Mouse (Mus musculus) gastrocnemius, postnatal 14 days (tissue): Measurements from ENCODE around the gene Tsks. TPM values are rescaled to one million over a fixed set of nuclear protein-coding genes. Genes with fewer than 3 reads are reported as not detected.
A peak's percentile ranks its signal among the peaks of the same experiment; 100 is the strongest.

ENCODE experiments used
- DNase-seq: peaks from one replicate; pipeline ENCODE4 v3.0.0; 2021; ENCODE audit warnings: mixed read lengths
- intact Hi-C: fragments of 180-260 bp; cut with DNase I; formaldehyde crosslinking; loops from one replicate; pipeline ENCODE4 v1.15.1; 2025; ENCODE audit warnings: low total_unique reads
- total RNA-seq, 2 experiments: library from RNA; stranded (reverse); gene quantifications; 2 replicates each; pipeline ENCODE4 v1.2.3; 2021

Gene Tsks
- total RNA-seq, 2 experiments from 2014 or later, result not detected

GRCm38 (mm10) chr7:44929204-44930151 lies 13.5 kb upstream of the Tsks start, which contains the start of gene Ap2a1:
Gene Ap2a1 (minus strand): TSS chr7:44929496.
- intact Hi-C loops, result no loop called here
- DNase-seq, result peak; percentile 100

- intact Hi-C loops, result no loop called here
Observed at GRCm38 (mm10) chr7:44938680-44939079, 4.3 kb upstream of the Tsks start.

DNA sequence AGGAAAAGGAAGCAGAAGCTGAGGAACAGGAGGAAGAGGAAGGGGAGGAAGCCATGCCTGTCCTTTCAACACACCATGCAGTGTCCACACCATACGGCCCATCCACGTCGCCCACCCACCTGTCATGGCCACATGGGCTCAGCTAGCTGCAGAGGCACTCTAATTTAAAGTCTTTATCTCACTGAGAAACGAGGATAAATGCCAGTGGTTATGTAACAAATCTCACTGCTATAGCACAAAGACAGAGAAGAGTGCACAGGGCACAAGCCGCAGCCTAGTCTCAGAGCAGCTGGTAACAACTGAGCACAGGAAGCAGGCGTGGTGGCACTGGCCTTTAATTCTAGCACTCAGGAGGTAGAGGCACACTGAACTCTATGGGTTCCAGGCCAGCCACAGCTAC lies 6.9 kb downstream of the Tsks start:
- intact Hi-C loops, result loop anchor here (10.0 kb wide), 1 partner anchor 45 kb away; no protein-coding TSS in a partner anchor
- DNase-seq, result no peak

More at GRCm38 (mm10) chr7:44938680-44939079, 4.3 kb upstream of the Tsks start:
- DNase-seq, result no peak

- DNase-seq, result peak; percentile 71
- intact Hi-C loops, result loop anchor here (10.0 kb wide), 1 partner anchor 47 kb away; no protein-coding TSS in a partner anchor
Observed at GRCm38 (mm10) chr7:44951960-44952359, 9.0 kb downstream of the Tsks start.

DNA sequence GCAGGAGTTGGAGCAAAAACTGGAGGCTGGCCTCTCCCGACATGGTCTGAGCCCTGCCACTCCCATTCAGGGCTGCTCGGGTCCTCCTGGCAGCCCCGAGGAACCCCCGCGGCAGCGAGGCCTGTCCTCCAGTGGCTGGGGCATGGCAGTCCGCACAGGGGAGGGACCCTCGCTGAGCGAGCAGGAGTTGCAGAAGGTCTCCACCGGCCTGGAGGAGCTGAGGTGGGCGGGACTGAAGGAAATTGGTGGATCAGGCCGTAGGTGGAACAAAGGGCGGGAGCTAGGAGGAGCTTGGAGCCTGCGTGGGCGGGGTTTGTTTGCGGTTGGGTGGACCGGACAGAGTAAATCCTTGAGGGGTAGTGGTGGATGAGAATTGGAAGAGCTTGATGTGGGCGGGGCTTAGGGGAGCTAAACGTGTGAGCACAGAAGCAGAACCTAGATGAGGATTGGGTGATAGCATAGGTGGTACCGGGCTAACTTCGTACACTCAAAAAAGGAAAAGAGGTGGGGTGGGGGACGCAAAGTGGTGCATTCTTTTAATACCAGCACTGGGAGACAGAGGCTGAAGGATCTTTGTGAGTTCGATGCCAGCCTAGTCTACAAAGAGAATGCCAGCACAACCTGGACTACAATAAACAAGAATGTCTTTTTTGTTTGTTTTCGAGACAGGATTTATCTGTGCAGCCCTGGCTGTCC lies 9.8 kb downstream of the Tsks start:
- DNase-seq, result peak; percentile 93

DNA sequence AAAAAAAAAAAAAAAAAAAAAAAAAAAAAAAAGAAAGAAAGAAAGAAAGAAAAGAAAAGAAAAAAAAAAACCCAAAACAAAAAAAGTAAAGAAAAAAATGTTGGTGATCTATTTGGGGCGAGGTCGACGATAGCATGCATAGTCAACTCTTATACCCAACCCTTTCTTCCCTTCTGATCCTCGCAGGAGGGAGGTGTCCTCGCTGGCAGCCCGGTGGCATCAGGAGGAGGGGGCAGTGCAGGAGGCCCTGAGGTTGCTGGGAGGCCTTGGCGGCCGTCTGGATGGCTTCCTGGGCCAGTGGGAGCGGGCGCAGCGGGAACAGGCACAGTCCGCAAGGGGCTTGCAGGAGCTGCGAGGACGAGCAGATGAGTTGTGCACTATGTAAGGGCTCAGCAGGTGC lies 10.6 kb downstream of the Tsks start:
- intact Hi-C loops, result loop anchor here (10.0 kb wide), 1 partner anchor 49 kb away; no protein-coding TSS in a partner anchor
- DNase-seq, result no peak

More for the DNA sequence above, 9.8 kb downstream of the Tsks start:
- intact Hi-C loops, result loop anchor here (10.0 kb wide), 1 partner anchor 48 kb away; no protein-coding TSS in a partner anchor

GRCm38 (mm10) chr7:44954091-44954885 lies 11.3 kb downstream of the Tsks start:
- intact Hi-C loops, result loop anchor here (10.0 kb wide), 1 partner anchor 49 kb away; no protein-coding TSS in a partner anchor
- DNase-seq, result no peak

- no peak for DNase-seq
- intact Hi-C loops, result loop anchor here (5.0 to 10.0 kb wide), 2 partner anchors 33 to 51 kb away; no protein-coding TSS in a partner anchor
Observed at GRCm38 (mm10) chr7:44955628-44956027, 12.6 kb downstream of the Tsks start.

DNA sequence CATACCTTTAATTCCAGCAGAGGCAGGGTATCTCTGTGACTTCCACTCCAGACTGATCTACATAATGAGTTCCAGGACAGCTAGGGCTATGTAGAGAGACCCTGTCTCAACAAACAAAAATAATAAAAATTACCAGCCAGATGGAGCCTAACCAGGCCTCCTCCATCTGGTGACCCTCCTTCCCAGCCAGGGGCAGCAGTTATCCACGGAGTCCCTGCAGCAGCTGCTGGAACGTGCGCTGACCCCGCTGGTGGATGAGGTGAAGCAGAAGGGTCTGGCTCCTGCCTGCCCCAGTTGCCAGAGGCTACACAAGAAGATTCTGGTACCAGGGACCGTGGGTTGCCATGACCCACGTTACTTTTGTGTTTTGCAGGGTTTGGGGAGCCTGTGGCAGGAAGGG lies 13.3 kb downstream of the Tsks start:
- intact Hi-C loops, result loop anchor here (5.0 to 10.0 kb wide), 2 partner anchors 34 to 51 kb away; no protein-coding TSS in a partner anchor
- DNase-seq, result no peak

DNA sequence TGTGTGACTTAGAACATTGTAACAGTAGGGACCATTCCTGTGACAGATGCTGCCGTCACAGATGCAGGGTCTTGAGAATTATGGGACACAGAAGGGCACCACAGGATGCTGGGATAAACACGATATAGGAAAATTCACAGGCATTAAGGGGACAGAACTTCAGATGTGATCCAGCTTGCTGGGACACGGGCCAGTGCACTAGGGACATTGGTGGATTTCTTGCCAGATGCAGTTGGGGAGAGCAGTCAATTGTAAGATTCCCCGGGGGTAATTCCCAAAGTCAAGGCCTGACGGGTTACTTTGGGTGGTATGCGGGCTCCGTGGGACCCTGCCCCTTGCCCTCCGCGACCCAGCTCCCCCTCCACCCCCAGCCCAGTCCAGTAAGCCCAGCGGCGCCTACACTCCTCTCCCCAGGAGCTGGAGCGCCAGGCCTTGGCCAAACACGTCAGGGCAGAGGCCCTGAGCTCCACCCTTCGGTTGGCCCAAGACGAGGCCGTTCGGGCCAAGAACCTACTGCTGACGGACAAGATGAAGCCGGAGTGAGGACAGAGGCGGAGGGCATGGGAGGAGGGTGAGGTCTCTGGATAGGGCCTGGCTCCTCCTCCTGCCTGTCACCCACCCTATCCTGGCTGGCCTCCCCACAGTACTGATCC lies 14.3 kb downstream of the Tsks start:
- intact Hi-C loops, result loop anchor here (5.0 to 10.0 kb wide), 2 partner anchors 35 to 53 kb away; no protein-coding TSS in a partner anchor
- peak; percentile 64 for DNase-seq

DNA sequence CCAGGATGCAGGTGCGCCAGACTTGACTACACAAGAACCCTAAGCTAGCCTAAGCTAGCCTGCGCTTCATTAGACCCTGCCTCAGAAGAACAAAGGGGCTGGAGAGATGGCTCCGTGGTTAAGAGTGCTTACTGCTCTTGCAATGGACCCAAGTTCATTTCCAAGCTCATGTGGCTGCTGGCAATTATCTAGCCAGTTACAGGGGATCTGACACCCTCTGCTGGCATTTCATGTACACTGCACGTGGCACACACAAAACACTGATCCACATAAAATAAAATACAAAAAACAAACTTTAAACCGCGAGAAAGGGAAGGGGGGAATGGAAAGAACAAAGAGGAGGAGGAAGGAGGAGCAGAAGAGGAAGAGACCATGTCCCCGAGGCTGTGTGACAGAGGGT lies 15.2 kb downstream of the Tsks start:
- no peak for DNase-seq
- intact Hi-C loops, result loop anchor here (5.0 to 10.0 kb wide), 2 partner anchors 36 to 53 kb away; no protein-coding TSS in a partner anchor

DNA sequence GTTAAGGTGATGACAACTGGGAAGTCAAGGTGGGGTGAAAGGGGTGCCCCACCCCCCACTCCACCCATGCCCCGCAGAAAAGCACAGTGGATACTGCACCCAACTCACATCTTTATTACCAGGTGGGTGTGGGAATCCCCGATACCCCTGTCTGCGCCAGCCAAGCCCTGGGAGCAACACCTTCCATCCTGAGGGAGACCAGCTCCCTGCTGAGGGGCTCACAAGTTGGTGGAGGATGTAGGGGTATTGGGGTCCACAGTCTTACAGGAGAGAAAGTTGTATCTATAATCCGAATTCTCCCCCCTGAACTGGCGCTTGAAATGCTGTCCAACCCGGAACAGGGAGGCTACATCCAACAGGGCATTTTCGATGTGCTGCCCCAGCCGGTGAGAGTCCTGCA lies 16.3 kb downstream of the Tsks start:
- no peak for DNase-seq

GRCm38 (mm10) chr7:44959874-44960511 lies 17.0 kb downstream of the Tsks start:
- DNase-seq, result no peak
- intact Hi-C loops, result loop anchor here (5.0 to 10.0 kb wide), 2 partner anchors 38 to 55 kb away; no protein-coding TSS in a partner anchor

More for the DNA sequence above, 16.3 kb downstream of the Tsks start:
- intact Hi-C loops, result loop anchor here (5.0 to 10.0 kb wide), 2 partner anchors 37 to 54 kb away; no protein-coding TSS in a partner anchor

- intact Hi-C loops, result no loop called here
- no peak for DNase-seq
Observed at GRCm38 (mm10) chr7:44960512-44960910, 17.5 kb downstream of the Tsks start.

DNA sequence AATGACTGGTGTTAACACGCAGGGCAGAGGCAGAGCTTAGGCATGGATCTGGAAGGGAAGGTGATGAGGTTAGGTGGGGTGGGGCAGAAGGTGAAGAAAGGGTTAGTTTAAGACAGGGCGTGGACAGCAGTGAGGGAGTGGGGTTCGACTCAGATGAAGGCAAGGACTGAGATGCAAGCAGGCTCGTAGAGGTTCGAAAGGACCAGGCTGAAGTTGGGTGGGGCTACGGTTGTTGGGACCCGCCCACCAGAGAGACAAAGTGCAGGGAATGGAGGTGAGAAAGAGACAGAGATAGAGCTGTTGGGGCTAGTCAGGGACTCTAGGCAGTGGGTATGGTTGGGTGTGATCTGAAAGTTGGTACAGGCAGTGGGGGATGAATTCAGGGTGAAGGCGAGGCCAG lies 19.3 kb downstream of the Tsks start:
- no peak for DNase-seq
- intact Hi-C loops, result no loop called here

GRCm38 (mm10) chr7:44962831-44963230 lies 19.8 kb downstream of the Tsks start:
- no peak for DNase-seq
- intact Hi-C loops, result no loop called here

DNA sequence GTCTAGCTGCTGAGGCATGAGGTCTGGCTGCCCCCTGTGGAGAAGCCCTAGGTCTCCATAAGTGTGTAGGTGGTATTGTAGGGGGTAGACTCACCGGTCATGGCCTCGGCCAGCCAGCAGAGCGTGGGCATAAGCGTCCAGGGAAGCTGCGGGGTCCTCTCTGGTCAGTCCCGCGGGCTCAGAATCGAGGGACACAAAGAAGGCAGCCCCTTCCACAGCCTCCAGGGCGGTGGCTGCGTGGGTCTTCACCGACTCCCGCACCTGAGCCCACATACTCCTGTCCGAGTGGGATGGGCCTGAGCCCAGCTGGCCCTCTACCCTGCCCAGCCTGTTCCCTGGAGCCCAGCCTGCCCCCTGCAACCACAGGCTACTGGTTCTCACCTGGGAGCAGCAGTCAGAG lies 22.0 kb downstream of the Tsks start:
- intact Hi-C loops, result no loop called here
- DNase-seq, result no peak

DNA sequence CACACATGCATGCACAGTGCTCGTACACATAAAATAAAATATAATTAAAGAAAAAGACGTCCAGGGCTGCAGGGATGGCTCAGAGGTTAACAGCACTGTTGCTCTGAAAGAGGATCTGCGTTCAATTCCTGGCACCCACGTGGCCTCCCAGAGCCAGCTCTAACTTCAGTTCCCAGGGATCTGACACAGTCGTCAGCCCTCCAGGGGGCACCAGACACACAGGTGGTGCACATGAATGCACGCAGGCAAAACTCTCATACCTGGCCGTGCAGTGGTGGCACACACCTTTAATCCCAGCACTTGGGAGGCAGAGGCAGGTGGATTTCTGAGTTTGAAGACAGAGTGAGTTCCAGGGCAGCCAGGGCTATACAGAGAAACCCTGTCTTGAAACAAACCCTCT lies 23.0 kb downstream of the Tsks start:
- DNase-seq, result no peak
- intact Hi-C loops, result no loop called here
